Mouse (Mus musculus) midbrain, embryonic 12.5 days (tissue): ENCODE data around the gene Tep1. TPM values are rescaled to one million over a fixed set of nuclear protein-coding genes. Genes with fewer than 3 reads are reported as not detected.
"Not testable (repeated sequence)": the region's sequence is repeated elsewhere in the genome, so short reads cannot be mapped to it uniquely, and the experiment has no call there.

Source experiments
- ATAC-seq: fragments of 200-750 bp; cut with Nextera tagmentation; 2 replicates; pipeline ENCODE4 v1.8.0; 2017; ENCODE audit warnings: low read depth, moderate TSS enrichment, moderate library complexity; ENCODE audit not compliant: low FRiP score
- H3K27ac ChIP-seq: fragments of 300-500 bp; sonication (generic); replicated peaks from 2 replicates; pipeline ENCODE4 v1.5.1; 2016; ENCODE audit warnings: mild to moderate bottlenecking
- H3K27me3 ChIP-seq: fragments of 300-500 bp; sonication (generic); 2 replicates; pipeline ENCODE4 v1.6.1; 2016; ENCODE audit warnings: mild to moderate bottlenecking
- H3K36me3 ChIP-seq: fragments of 300-500 bp; sonication (generic); 2 replicates; pipeline ENCODE4 v1.6.1; 2016
- H3K4me1 ChIP-seq: fragments of 300-500 bp; sonication (generic); 2 replicates; pipeline ENCODE4 v1.6.1; 2016
- H3K4me2 ChIP-seq: fragments of 300-500 bp; sonication (generic); replicated peaks from 2 replicates; pipeline ENCODE4 v1.6.1; 2016; ENCODE audit warnings: mild to moderate bottlenecking, moderate library complexity
- H3K4me3 ChIP-seq: fragments of 300-500 bp; sonication (generic); 2 replicates; pipeline ENCODE4 v1.5.1; 2016; ENCODE audit warnings: mild to moderate bottlenecking
- H3K9ac ChIP-seq: fragments of 300-500 bp; sonication (generic); replicated peaks from 2 replicates; pipeline ENCODE4 v1.6.1; 2016; ENCODE audit warnings: mild to moderate bottlenecking, moderate library complexity
- H3K9me3 ChIP-seq: fragments of 300-500 bp; sonication (generic); 2 replicates; pipeline ENCODE4 v1.6.1; 2016; ENCODE audit warnings: mild to moderate bottlenecking
- WGBS: fragments of 180-500 bp; shearing (Covaris S2); methylation state at CpG from one replicate; pipeline ENCODE4 v1.1.7; 2016; 5-methylcytosine and 5-hydroxymethylcytosine counted together
- polyA plus RNA-seq: library from polyadenylated mRNA; unstranded; fragments of >200 nt; fragmentation: Nextera tagmentation; extraction: Ambion mirVana; gene quantifications from 2 replicates; pipeline ENCODE4 v1.2.1, GENCODE M21; 2016

Gene Tep1
- polyA plus RNA-seq, 1 experiment from 2014 or later = 3.7 TPM

GRCm38 (mm10) chr14:50862641-50863040 is 7.7 kb downstream of the Tep1 start:
- Histone ChIP-seq H3K27ac (no peak overlapping the region), H3K36me3 (peaks cover 7% of the 10 kb centered on the region; the same call in 1 of the 2 replicates), H3K9me3 (no peaks in the 10 kb centered on the region), H3K9ac (no peak overlapping the region), H3K4me2 (no peak overlapping the region), H3K4me1 (no peaks in the 10 kb centered on the region), H3K27me3 (no peaks in the 10 kb centered on the region), H3K4me3 (no peak overlapping the region)
- no peak for ATAC-seq
- 93% methylated on average over 10 of the region's 10 CpGs for WGBS

DNA sequence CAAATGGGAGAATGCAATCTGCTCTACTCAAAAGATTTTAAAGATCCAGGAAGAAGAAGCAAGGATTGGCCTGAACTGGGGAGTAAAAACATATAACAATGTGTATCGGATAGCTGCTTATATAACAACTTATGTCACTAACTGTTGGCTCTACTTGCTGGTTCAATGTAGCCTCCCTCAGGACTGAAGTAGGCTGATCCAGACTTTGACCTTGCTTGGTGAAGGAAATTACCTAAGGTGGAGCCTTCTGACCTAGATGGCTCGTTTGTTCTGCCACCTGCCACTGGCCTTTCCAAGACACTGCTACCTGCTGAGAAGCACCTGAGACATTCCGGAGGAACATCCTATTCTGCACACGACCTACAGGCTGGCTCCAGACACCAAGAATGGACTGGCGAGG is 14.6 kb downstream of the Tep1 start:
- Histone ChIP-seq H3K27me3 (no peaks in the 10 kb centered on the region), H3K27ac (no peak overlapping the region), H3K4me2 (no peak overlapping the region), H3K36me3 (peaks cover 7% of the 10 kb centered on the region; the same call in 1 of the 2 replicates), H3K9ac (no peak overlapping the region), H3K4me3 (no peak overlapping the region), H3K4me1 (no peaks in the 10 kb centered on the region), H3K9me3 (no peaks in the 10 kb centered on the region)
- WGBS = 91% methylated on average over 5 of the region's 5 CpGs
- ATAC-seq = no peak

DNA sequence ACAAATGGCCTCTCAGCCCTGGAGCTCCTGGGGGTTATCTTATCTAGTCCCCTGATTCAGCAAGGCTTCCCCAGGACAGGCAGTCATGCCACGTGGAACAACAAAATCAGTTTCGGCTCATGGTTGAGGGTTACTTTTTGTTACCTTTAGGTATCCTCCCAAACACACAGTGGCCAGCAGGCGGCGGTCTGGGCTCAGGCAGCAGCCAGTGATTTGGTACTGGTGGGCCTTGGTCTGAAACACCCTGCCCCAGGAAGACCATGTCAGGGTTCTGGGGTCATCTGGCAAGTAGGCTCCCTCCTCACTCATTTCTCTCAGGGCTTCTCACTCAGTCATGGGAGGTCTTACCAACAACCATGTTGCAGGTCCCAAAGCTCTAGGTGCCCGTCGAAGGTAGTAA is 33.1 kb downstream of the Tep1 start:
- Histone ChIP-seq H3K27ac (no peak overlapping the region), H3K36me3 (no peaks in the 10 kb centered on the region), H3K4me2 (no peak overlapping the region), H3K4me3 (no peak overlapping the region), H3K27me3 (no peaks in the 10 kb centered on the region), H3K9ac (no peak overlapping the region), H3K9me3 (no peaks in the 10 kb centered on the region), H3K4me1 (no peaks in the 10 kb centered on the region)
- no peak for ATAC-seq
- WGBS = 68% methylated on average over 6 of the region's 6 CpGs

- Histone ChIP-seq H3K4me3 (no peak overlapping the region), H3K27ac (no peak overlapping the region), H3K9me3 (no peaks in the 10 kb centered on the region), H3K27me3 (no peaks in the 10 kb centered on the region), H3K4me1 (no peaks in the 10 kb centered on the region), H3K36me3 (no peaks in the 10 kb centered on the region), H3K9ac (no peak overlapping the region), H3K4me2 (no peak overlapping the region)
- no peak for ATAC-seq
- 69% methylated on average over 2 of the region's 2 CpGs for WGBS
Observed at GRCm38 (mm10) chr14:50834435-50834834, 35.9 kb downstream of the Tep1 start.

DNA sequence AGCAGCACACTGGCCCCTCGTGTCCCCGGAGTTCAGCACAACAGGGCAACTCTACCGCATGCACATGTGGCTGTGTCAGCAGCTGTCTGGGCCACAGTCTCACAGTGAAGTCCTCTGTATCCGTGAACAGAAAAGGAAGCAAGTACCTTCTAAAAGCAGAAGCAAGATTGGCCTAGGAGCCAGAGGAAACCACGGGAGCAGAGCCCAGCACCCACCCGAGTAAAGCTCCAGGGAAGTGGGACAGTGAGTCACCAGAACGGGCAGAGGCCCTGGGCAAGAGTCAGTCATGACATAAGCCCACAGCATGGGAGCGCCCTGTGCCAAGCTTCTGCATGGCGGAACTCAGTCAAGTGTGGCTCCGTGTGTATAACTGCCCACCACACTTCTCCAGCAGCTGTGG is 36.4 kb downstream of the Tep1 start:
- no peaks in the 10 kb centered on the region for H3K9me3 ChIP-seq
- H3K9ac ChIP-seq = no peak overlapping the region
- ATAC-seq = no peak
- no peaks in the 10 kb centered on the region for H3K4me1 ChIP-seq
- H3K4me2 ChIP-seq = no peak overlapping the region
- H3K27me3 ChIP-seq = no peaks in the 10 kb centered on the region
- H3K4me3 ChIP-seq = no peak overlapping the region
- no peak overlapping the region for H3K27ac ChIP-seq
- whole genome bisulfite sequencing = 84% methylated on average over 10 of the region's 10 CpGs
- no peaks in the 10 kb centered on the region for H3K36me3 ChIP-seq

DNA sequence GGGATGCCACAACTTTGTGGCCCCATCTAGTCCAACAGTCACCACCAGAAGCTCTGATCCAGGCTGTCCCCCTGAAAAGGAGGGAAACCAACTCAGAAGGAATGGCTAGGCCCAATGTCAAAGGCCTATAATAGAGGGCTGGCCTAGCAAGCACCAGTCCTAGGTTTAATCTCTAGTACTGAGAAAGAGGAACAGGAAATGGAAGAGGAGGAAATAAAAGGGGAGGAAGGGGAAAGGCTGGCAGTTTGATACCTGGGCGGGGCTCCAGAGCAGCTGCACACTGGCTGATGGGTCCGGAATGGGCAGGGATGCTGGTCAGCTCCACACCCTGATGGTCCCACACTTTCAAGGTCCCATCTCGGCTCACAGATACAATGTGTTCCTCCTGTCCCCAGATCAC is 40.5 kb downstream of the Tep1 start:
- Histone ChIP-seq H3K4me1 (no peaks in the 10 kb centered on the region), H3K36me3 (no peaks in the 10 kb centered on the region; the same call in 1 of the 2 replicates), H3K27me3 (no peaks in the 10 kb centered on the region), H3K9me3 (no peaks in the 10 kb centered on the region), H3K4me2 (no peak overlapping the region), H3K9ac (no peak overlapping the region), H3K4me3 (no peak overlapping the region), H3K27ac (no peak overlapping the region)
- ATAC-seq = no peak
- 87% methylated on average over 3 of the region's 3 CpGs for WGBS

DNA sequence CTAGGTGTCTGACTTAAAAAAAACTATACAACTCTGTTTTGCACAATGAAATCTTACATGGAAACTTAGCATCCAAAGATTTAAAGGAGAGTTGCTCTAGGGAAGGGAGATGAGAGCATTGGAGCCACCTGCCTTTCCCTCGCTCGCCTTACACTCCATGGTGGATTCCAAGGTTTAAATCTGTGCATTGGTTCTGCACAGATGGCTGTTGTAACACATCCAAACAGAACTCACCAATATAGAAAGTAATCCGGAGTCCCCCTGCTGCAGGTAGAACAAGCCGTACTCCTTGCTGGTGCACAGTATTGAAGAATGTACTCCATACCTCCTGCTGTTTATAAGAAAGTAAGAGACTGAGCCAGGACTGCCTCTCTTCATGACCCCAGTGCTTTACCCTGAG is 43.8 kb downstream of the Tep1 start:
- Histone ChIP-seq H3K4me1 (no peaks in the 10 kb centered on the region), H3K9ac (no peak overlapping the region), H3K4me3 (no peak overlapping the region), H3K27ac (no peak overlapping the region), H3K4me2 (no peak overlapping the region), H3K9me3 (no peaks in the 10 kb centered on the region), H3K27me3 (no peaks in the 10 kb centered on the region), H3K36me3 (peaks cover 19% of the 10 kb centered on the region)
- 90% methylated on average over 4 of the region's 4 CpGs for WGBS
- no peak for ATAC-seq

DNA sequence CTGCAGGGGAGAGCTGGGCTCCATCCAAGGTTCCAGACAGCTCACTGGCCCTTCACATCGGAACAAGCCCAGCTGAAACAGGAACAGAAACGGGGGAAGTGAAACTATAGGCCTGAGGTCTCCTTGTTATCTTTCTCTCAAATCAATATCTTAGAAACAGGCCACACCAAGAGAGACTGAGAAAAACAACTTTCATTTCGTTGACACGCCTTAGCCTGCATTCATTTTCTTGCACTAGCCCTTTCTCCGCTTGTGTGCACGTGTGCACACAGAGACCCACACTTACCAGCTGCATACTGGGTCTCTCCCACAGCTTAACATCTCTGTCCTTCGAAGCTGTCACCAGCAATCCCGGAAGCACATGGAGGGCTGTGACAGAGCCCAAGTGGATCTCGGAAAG is 46.1 kb downstream of the Tep1 start:
- H3K27ac ChIP-seq = no peak overlapping the region

GRCm38 (mm10) chr14:50823240-50823639 is 47.1 kb downstream of the Tep1 start:
- peaks cover 50% of the 10 kb centered on the region for H3K36me3 ChIP-seq

More for the DNA sequence above, 46.1 kb downstream of the Tep1 start:
- no peak for ATAC-seq
- H3K27me3 ChIP-seq = no peaks in the 10 kb centered on the region
- no peak overlapping the region for H3K9ac ChIP-seq
- H3K4me2 ChIP-seq = no peak overlapping the region
- no peak overlapping the region for H3K4me3 ChIP-seq
- 94% methylated on average over 9 of the region's 9 CpGs for WGBS
- peaks cover 43% of the 10 kb centered on the region for H3K36me3 ChIP-seq
- no peaks in the 10 kb centered on the region for H3K4me1 ChIP-seq
- no peaks in the 10 kb centered on the region for H3K9me3 ChIP-seq

DNA sequence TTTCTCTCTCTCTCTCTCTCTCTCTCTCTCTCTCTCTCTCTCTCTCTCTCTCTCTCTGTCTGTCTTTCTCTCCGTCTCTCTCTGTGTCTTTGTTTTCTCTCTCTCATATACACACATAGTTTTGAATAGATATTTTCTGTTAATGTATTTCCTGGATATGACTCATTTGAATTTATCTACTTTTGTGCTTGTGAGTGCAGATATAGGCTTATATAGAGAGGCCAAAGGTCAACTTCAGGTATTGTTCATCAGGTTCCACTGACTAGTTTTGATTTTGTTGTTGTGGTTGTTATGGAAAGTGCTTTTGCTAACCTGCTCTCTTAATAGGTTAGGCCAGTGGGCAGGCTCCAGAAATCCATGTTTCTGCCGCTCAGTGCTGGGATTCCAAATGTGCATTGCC is 57.3 kb downstream of the Tep1 start:
- H3K27me3 ChIP-seq = no peaks in the 10 kb centered on the region
- H3K4me2 ChIP-seq = no peak overlapping the region
- peaks cover 4% of the 10 kb centered on the region for H3K4me1 ChIP-seq
- WGBS = 97% methylated on average over 2 of the region's 2 CpGs
- H3K9ac ChIP-seq = no peak overlapping the region
- H3K36me3 ChIP-seq = peaks cover 70% of the 10 kb centered on the region
- no peaks in the 10 kb centered on the region for H3K9me3 ChIP-seq
- no peak overlapping the region for H3K27ac ChIP-seq
- no peak for ATAC-seq
- H3K4me3 ChIP-seq = no peak overlapping the region

More at GRCm38 (mm10) chr14:50823240-50823639, 47.1 kb downstream of the Tep1 start:
- Histone ChIP-seq H3K27ac (no peak overlapping the region), H3K4me3 (no peak overlapping the region), H3K27me3 (no peaks in the 10 kb centered on the region), H3K9me3 (no peaks in the 10 kb centered on the region), H3K4me1 (no peaks in the 10 kb centered on the region), H3K4me2 (no peak overlapping the region), H3K9ac (no peak overlapping the region)
- WGBS = 79% methylated on average over 2 of the region's 2 CpGs
- ATAC-seq = no peak

GRCm38 (mm10) chr14:50807487-50808072 is 62.8 kb downstream of the Tep1 start, which contains the start of the genes Ccnb1ip1 and Parp2:
Ccnb1ip1 (minus strand) TSS chr14:50807732.
Parp2 (plus strand) TSS chr14:50807841.
- Histone ChIP-seq H3K4me3 (peak within 1 kb of the TSS; percentile 48), H3K4me1 (peaks cover 4% of the 10 kb centered on the region), H3K9ac (peak within 1 kb of the TSS; percentile 59), H3K9me3 (no peaks in the 10 kb centered on the region), H3K27me3 (no peaks in the 10 kb centered on the region; the same call in 1 of the 2 replicates), H3K4me2 (peak within 1 kb of the TSS; percentile 58), H3K27ac (peak within 1 kb of the TSS; percentile 87), H3K36me3 (peaks cover 23% of the 10 kb centered on the region)
- ATAC-seq = peak; percentile 98
- WGBS = under 1% methylated on average over 42 of the region's 42 CpGs

DNA sequence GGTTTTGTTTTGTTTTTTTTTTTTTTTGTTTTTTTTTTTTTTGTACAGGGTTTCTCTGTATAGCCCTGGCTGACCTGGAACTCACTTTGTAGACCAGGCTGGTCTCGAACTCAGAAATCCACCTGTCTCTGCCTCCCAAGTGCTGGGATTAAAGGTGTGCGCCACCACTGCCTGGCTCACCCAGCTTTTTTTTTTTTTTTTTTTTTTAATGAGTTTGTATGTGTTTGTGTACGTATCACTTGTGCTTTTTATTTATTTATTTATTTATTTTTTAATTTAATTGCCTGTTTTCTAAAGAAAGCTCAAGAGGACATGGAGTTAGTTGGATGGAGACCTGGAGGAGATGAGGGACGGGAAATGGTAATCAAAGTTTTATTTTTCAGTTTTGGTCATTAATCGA is 63.9 kb downstream of the Tep1 start:
- WGBS = 91% methylated on average over 5 of the region's 5 CpGs
- not testable (repeated sequence) for ATAC-seq, H3K27me3 ChIP-seq, H3K4me3 ChIP-seq, H3K27ac ChIP-seq, H3K9me3 ChIP-seq, H3K9ac ChIP-seq, H3K4me1 ChIP-seq
- H3K36me3 ChIP-seq = peaks cover 12% of the 10 kb centered on the region
- peak overlapping the region; percentile 58; the same call in 1 of the 2 replicates for H3K4me2 ChIP-seq

DNA sequence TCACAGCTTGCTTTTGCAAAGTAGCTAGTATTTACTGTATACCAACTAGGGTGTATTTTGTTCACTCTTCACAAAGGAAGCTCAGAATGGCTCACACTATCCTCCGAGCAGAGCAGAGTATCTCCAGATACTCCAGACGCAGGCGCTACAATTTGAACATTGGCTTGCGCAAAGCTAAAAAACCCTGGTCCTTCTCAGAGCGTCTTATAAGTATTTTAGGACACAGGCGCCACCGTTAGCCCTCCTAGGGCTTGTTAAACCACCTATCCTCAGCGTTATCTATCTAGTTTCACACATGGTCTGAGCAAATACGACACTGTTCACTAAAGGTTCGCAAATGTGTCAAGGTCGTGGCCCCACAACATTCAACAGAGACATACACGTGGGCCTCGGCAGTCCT is 65.7 kb downstream of the Tep1 start:
- Histone ChIP-seq H3K4me1 (peaks cover 6% of the 10 kb centered on the region), H3K9ac (no peak overlapping the region), H3K27me3 (no peaks in the 10 kb centered on the region; the same call in 1 of the 2 replicates), H3K4me2 (no peak overlapping the region), H3K36me3 (no peaks in the 10 kb centered on the region), H3K27ac (no peak overlapping the region), H3K4me3 (no peak overlapping the region), H3K9me3 (no peaks in the 10 kb centered on the region)
- 74% methylated on average over 13 of the region's 13 CpGs for WGBS
- ATAC-seq = no peak
